Mouse (Mus musculus) erythroblast, embryonic 14.5 days (primary cell): ENCODE measurements around the gene Gpx1. TPM values are rescaled to one million over a fixed set of nuclear protein-coding genes. Genes with fewer than 3 reads are reported as not detected.
"Not testable (repeated sequence)": the region's sequence is repeated elsewhere in the genome, so short reads cannot be mapped to it uniquely, and the experiment has no call there.

Source experiments
- H3K27me3 ChIP-seq: 2 replicates; pipeline ENCODE4 v1.6.1; 2012; ENCODE audit warnings: inconsistent platforms; ENCODE audit not compliant: control insufficient read depth
- H3K36me3 ChIP-seq: 2 replicates; pipeline ENCODE4 v1.6.1; 2012; ENCODE audit warnings: mild to moderate bottlenecking, inconsistent platforms; ENCODE audit not compliant: control insufficient read depth
- H3K4me1 ChIP-seq: 2 replicates; pipeline ENCODE4 v1.6.1; 2012; ENCODE audit warnings: inconsistent platforms; ENCODE audit not compliant: control insufficient read depth
- H3K4me3 ChIP-seq: replicated peaks from 2 replicates; pipeline ENCODE3; 2012; ENCODE audit warnings: moderate library complexity, mild to moderate bottlenecking, inconsistent platforms
- H3K9me3 ChIP-seq: 2 replicates; pipeline ENCODE4 v1.6.1; 2012; ENCODE audit warnings: low read length, inconsistent platforms, mixed read lengths; ENCODE audit not compliant: control insufficient read depth
- GATA1 ChIP-seq: IDR thresholded peaks from 2 replicates; pipeline ENCODE4 v1.6.1; 2012; ENCODE audit warnings: low read length, inconsistent platforms, mixed read lengths
- TAL1 ChIP-seq: IDR thresholded peaks from 3 replicates; pipeline ENCODE4 v1.6.1; 2012; ENCODE audit warnings: low read length, inconsistent platforms, mixed read lengths
- polyA plus RNA-seq: library from polyadenylated mRNA; stranded (reverse); fragments of >175 nt; gene quantifications from 2 replicates; pipeline ENCODE4 v1.2.3, GENCODE M21; 2012

Gpx1 gene
- polyA plus RNA-seq, 1 experiment, result 609 TPM

- H3K4me1 ChIP-seq, result peaks cover 56% of the 10 kb centered on the region
- no peaks in the 10 kb centered on the region for H3K27me3 ChIP-seq
- H3K4me3 ChIP-seq, result peak within 1 kb of the TSS; percentile 83
- H3K36me3 ChIP-seq, result peaks cover 56% of the 10 kb centered on the region
- TF ChIP-seq GATA1, result no peak; the same call in 1 of the 2 replicates
- no peak for TF ChIP-seq TAL1
- no peaks in the 10 kb centered on the region for H3K9me3 ChIP-seq
These were observed 32.8 kb upstream of the Gpx1 start, which contains the start of the genes Rhoa and Tcta for GRCm38 (mm10) chr9:108305629-108306520. Gene Rhoa (plus strand): TSS chr9:108306129. Gene Tcta (minus strand): TSS chr9:108306160.

- H3K4me1 ChIP-seq, result peaks cover 58% of the 10 kb centered on the region
- TF ChIP-seq GATA1, result no peak
- no peak for TF ChIP-seq TAL1
- H3K36me3 ChIP-seq, result peaks cover 58% of the 10 kb centered on the region
- H3K4me3 ChIP-seq, result peak overlapping the region; percentile 83
- H3K9me3 ChIP-seq, result no peaks in the 10 kb centered on the region
- no peaks in the 10 kb centered on the region for H3K27me3 ChIP-seq
These were observed 32.1 kb upstream of the Gpx1 start for GRCm38 (mm10) chr9:108306571-108306980.

- Histone ChIP-seq H3K9me3 (no peaks in the 10 kb centered on the region), H3K4me1 (peaks cover 64% of the 10 kb centered on the region), H3K36me3 (peaks cover 61% of the 10 kb centered on the region), H3K4me3 (peak overlapping the region; percentile 83), H3K27me3 (no peaks in the 10 kb centered on the region)
- TF ChIP-seq GATA1 (no peak), TAL1 (no peak)
These were observed 31.5 kb upstream of the Gpx1 start for GRCm38 (mm10) chr9:108307021-108307807.

- H3K9me3 ChIP-seq, result no peaks in the 10 kb centered on the region
- TF ChIP-seq GATA1 (no peak), TAL1 (no peak)
- peaks cover 59% of the 10 kb centered on the region for H3K4me1 ChIP-seq
- peak overlapping the region; percentile 83 for H3K4me3 ChIP-seq
- peaks cover 60% of the 10 kb centered on the region for H3K36me3 ChIP-seq
- no peaks in the 10 kb centered on the region for H3K27me3 ChIP-seq
These were observed 30.6 kb upstream of the Gpx1 start for GRCm38 (mm10) chr9:108308141-108308540.

- Histone ChIP-seq H3K9me3 (no peaks in the 10 kb centered on the region), H3K36me3 (peaks cover 94% of the 10 kb centered on the region), H3K4me3 (no peak overlapping the region), H3K4me1 (peaks cover 32% of the 10 kb centered on the region), H3K27me3 (no peaks in the 10 kb centered on the region)
- no peak for TF ChIP-seq GATA1
These were observed 21.1 kb upstream of the Gpx1 start for GRCm38 (mm10) chr9:108317572-108317971.

- Histone ChIP-seq H3K27me3 (no peaks in the 10 kb centered on the region), H3K36me3 (peaks cover 95% of the 10 kb centered on the region), H3K4me3 (no peak overlapping the region), H3K4me1 (peaks cover 36% of the 10 kb centered on the region), H3K9me3 (no peaks in the 10 kb centered on the region)
- TF ChIP-seq TAL1 (no peak), GATA1 (no peak)
These were observed 20.2 kb upstream of the Gpx1 start for GRCm38 (mm10) chr9:108318462-108318861.

- not testable (repeated sequence) for H3K4me3 ChIP-seq, H3K27me3 ChIP-seq, H3K9me3 ChIP-seq
- Histone ChIP-seq H3K36me3 (peaks cover 96% of the 10 kb centered on the region), H3K4me1 (peaks cover 44% of the 10 kb centered on the region)
These were observed 16.6 kb upstream of the Gpx1 start for GRCm38 (mm10) chr9:108322054-108322453.

GRCm38 (mm10) chr9:108324784-108325183 is 13.9 kb upstream of the Gpx1 start:
- Histone ChIP-seq H3K27me3 (no peaks in the 10 kb centered on the region), H3K9me3 (peaks cover 6% of the 10 kb centered on the region), H3K36me3 (peaks cover 97% of the 10 kb centered on the region), H3K4me1 (peaks cover 41% of the 10 kb centered on the region), H3K4me3 (no peak overlapping the region)
- TF ChIP-seq GATA1, result no peak
- TF ChIP-seq TAL1, result no peak

GRCm38 (mm10) chr9:108325811-108326210 is 12.9 kb upstream of the Gpx1 start:
- Histone ChIP-seq H3K9me3 (peaks cover 6% of the 10 kb centered on the region), H3K36me3 (peaks cover 97% of the 10 kb centered on the region), H3K27me3 (no peaks in the 10 kb centered on the region), H3K4me3 (no peak overlapping the region), H3K4me1 (peaks cover 38% of the 10 kb centered on the region)
- TF ChIP-seq TAL1 (no peak), GATA1 (0 out of 2 replicates have a peak, but pooled peaks have one; percentile 36)
